Mouse (Mus musculus): ENCODE measurements at regions not wholly inside any gene's neighbourhood (a gene's known extent, or its start where the extent isn't known, plus 50 kb on each side); places are given as distances from the start of the nearest gene placed in this dataset.

DNA sequence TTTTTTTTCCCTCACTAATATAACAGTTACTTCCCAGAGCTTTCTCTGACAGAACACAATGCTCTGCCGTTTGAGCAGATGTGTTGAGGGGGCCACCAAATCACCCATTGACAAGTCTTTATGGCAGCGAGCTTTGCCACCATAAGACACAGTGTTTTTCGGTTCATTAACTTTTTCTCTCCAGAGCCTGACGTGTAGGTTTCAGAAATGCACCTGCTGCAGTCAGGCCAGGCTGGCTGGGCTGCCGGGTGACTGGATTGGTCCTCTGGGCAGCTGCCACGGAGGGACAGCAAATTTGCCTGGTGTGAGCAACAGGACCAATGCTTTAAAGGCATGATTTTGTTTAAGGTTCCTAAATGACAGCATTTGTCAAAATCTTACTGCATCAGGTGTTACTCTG, 55.8 kb downstream of the Adra2a start:
- TF ChIP-seq POLR2A (IDR thresholded peaks at IDR 0.05; ENCODE audit: borderline replicate concordance, insufficient read depth, low read length) (no peak), CTCF (IDR thresholded peaks at IDR 0.05; ENCODE audit: borderline replicate concordance, insufficient read depth, low read depth, low read length) (no peak)

Measured in cerebellum, adult 2 months (tissue).